Mouse (Mus musculus) intestine, postnatal 0 days (tissue): ENCODE results near the gene Prss42. TPM values are rescaled to one million over a fixed set of nuclear protein-coding genes. Genes with fewer than 3 reads are reported as not detected.

Experiments
- ATAC-seq: fragments of 200-750 bp; cut with Nextera tagmentation; 2 replicates; pipeline ENCODE4 v1.8.0; 2017; ENCODE audit warnings: mild to moderate bottlenecking, moderate TSS enrichment, moderate library complexity
- H3K27ac ChIP-seq: fragments of 300-500 bp; sonication (generic); 2 replicates; pipeline ENCODE4 v1.5.1; 2014; ENCODE audit warnings: mild to moderate bottlenecking, low read depth, low read length, moderate library complexity
- H3K27me3 ChIP-seq: fragments of 300-500 bp; sonication (generic); replicated peaks from 2 replicates; pipeline ENCODE4 v1.6.1; 2014; ENCODE audit warnings: low read length, mixed read lengths; ENCODE audit not compliant: control insufficient read depth, insufficient read depth
- H3K36me3 ChIP-seq: fragments of 300-500 bp; sonication (generic); 2 replicates; pipeline ENCODE4 v1.6.1; 2014; ENCODE audit warnings: mild to moderate bottlenecking, moderate library complexity; ENCODE audit not compliant: control insufficient read depth, insufficient read depth
- H3K4me1 ChIP-seq: fragments of 300-500 bp; sonication (generic); replicated peaks from 2 replicates; pipeline ENCODE4 v1.6.1; 2014; ENCODE audit warnings: antibody characterized with exemption, low read length, mixed read lengths; ENCODE audit not compliant: control insufficient read depth, insufficient read depth
- H3K4me2 ChIP-seq: fragments of 300-500 bp; sonication (generic); replicated peaks from 2 replicates; pipeline ENCODE4 v1.6.1; 2014; ENCODE audit warnings: low read depth, mild to moderate bottlenecking, moderate library complexity
- H3K4me3 ChIP-seq: fragments of 300-500 bp; sonication (generic); 2 replicates; pipeline ENCODE4 v1.5.1; 2014; ENCODE audit warnings: low read depth, low read length
- H3K9ac ChIP-seq: fragments of 300-500 bp; sonication (generic); 2 replicates; pipeline ENCODE4 v1.6.1; 2014; ENCODE audit warnings: mild to moderate bottlenecking, low read depth, low read length
- H3K9me3 ChIP-seq: fragments of 300-500 bp; sonication (generic); 2 replicates; pipeline ENCODE4 v1.6.1; 2016; ENCODE audit warnings: mixed run types; ENCODE audit not compliant: control insufficient read depth
- CTCF ChIP-seq: sonication (generic); IDR thresholded peaks from 2 replicates; pipeline ENCODE4 v1.5.1; 2016; ENCODE audit warnings: low read depth, mild to moderate bottlenecking, control low read depth, antibody characterized with exemption, moderate library complexity
- WGBS: fragments of 180-500 bp; shearing (Covaris S2); extraction: QIAGEN DNeasy Blood & Tissue Kit; methylation state at CpG from one replicate; pipeline ENCODE4 v1.1.7; 2014; 5-methylcytosine and 5-hydroxymethylcytosine counted together
- polyA plus RNA-seq: library from polyadenylated mRNA; unstranded; fragments of >200 nt; fragmentation: Nextera tagmentation; extraction: Ambion mirVana; gene quantifications from 2 replicates; pipeline ENCODE4 v1.2.1, GENCODE M21; 2015

Gene Prss42
- polyA plus RNA-seq, 1 experiment from 2014 or later, result not detected

DNA sequence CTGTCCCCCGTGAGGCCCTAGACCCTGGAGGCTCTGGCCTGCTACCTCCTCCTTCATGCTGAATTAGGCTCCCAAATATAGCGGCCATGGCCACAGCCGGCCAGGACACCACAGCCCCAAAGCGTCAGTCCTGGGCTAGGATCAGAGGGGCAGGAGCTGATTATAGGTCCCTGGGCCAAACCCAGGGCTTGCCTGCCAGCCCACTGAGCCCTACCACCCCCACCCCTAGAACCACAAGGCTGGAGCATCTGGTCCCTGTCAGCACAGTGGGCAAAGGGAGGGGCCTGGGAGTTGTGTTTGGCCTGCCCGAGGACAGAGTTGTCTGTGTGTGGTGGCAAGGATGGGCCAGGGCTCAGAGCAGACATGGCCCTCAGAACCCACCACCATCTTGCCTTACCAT lies 40.1 kb upstream of the Prss42 start:
- 92% methylated on average over 5 of the region's 5 CpGs for WGBS
- H3K4me3 ChIP-seq, result no peak overlapping the region
- no peaks in the 10 kb centered on the region for H3K36me3 ChIP-seq
- H3K27ac ChIP-seq, result no peak overlapping the region
- H3K27me3 ChIP-seq, result no peaks in the 10 kb centered on the region; the same call in 1 of the 2 replicates
- H3K9me3 ChIP-seq, result no peaks in the 10 kb centered on the region
- no peaks in the 10 kb centered on the region for H3K4me1 ChIP-seq
- H3K4me2 ChIP-seq, result no peak overlapping the region
- TF ChIP-seq CTCF, result no peak
- no peak for ATAC-seq
- no peak overlapping the region for H3K9ac ChIP-seq

GRCm38 (mm10) chr9:110758605-110759004 lies 39.4 kb upstream of the Prss42 start:
- WGBS, result 70% methylated on average over 8 of the region's 8 CpGs
- no peaks in the 10 kb centered on the region for H3K9me3 ChIP-seq
- H3K4me3 ChIP-seq, result no peak overlapping the region
- no peaks in the 10 kb centered on the region; the same call in 1 of the 2 replicates for H3K27me3 ChIP-seq
- no peak for TF ChIP-seq CTCF
- H3K4me2 ChIP-seq, result no peak overlapping the region
- no peak overlapping the region for H3K27ac ChIP-seq
- no peaks in the 10 kb centered on the region for H3K4me1 ChIP-seq
- no peak for ATAC-seq
- no peaks in the 10 kb centered on the region for H3K36me3 ChIP-seq
- no peak overlapping the region for H3K9ac ChIP-seq

GRCm38 (mm10) chr9:110759265-110759664 lies 38.7 kb upstream of the Prss42 start:
- no peak for ATAC-seq
- WGBS, result 53% methylated on average over 2 of the region's 2 CpGs

GRCm38 (mm10) chr9:110760886-110761285 lies 37.1 kb upstream of the Prss42 start:
- H3K4me2 ChIP-seq, result no peak overlapping the region
- no peak for ATAC-seq
- no peaks in the 10 kb centered on the region for H3K9me3 ChIP-seq
- no peak for TF ChIP-seq CTCF
- WGBS, result 79% methylated on average over 8 of the region's 8 CpGs
- no peak overlapping the region for H3K9ac ChIP-seq
- no peaks in the 10 kb centered on the region for H3K4me1 ChIP-seq
- no peaks in the 10 kb centered on the region for H3K36me3 ChIP-seq
- H3K27me3 ChIP-seq, result no peaks in the 10 kb centered on the region; the same call in 1 of the 2 replicates
- H3K4me3 ChIP-seq, result no peak overlapping the region
- no peak overlapping the region for H3K27ac ChIP-seq

More at GRCm38 (mm10) chr9:110759265-110759664, 38.7 kb upstream of the Prss42 start:
- Histone ChIP-seq H3K9ac (no peak overlapping the region), H3K4me3 (no peak overlapping the region), H3K4me1 (no peaks in the 10 kb centered on the region), H3K36me3 (no peaks in the 10 kb centered on the region), H3K4me2 (no peak overlapping the region), H3K9me3 (no peaks in the 10 kb centered on the region), H3K27me3 (no peaks in the 10 kb centered on the region; the same call in 1 of the 2 replicates), H3K27ac (no peak overlapping the region)
- peak; percentile 83 for TF ChIP-seq CTCF

DNA sequence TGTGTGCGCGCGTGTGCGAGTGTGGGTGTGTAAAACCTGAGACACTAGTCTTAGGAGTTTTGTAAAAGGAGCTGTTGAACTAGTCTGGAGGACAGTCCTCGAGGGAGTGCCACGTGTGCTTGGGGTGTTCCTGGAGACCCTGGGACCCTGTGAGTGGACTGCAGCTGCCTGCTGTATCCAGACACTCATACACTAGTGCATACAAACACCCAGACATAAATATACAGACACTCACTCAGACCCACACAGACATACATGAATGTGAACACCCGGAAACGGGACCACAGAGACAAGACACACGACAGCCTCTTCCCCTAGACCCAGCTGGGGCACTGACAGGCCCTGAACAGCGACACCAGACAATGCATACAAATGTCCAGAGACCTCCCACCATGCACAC lies 35.2 kb upstream of the Prss42 start:
- Histone ChIP-seq H3K36me3 (no peaks in the 10 kb centered on the region), H3K9me3 (no peaks in the 10 kb centered on the region), H3K27ac (no peak overlapping the region), H3K4me3 (no peak overlapping the region), H3K4me2 (no peak overlapping the region), H3K9ac (no peak overlapping the region), H3K27me3 (no peaks in the 10 kb centered on the region), H3K4me1 (no peaks in the 10 kb centered on the region)
- WGBS, result 80% methylated on average over 10 of the region's 10 CpGs
- ATAC-seq, result no peak
- TF ChIP-seq CTCF, result no peak

DNA sequence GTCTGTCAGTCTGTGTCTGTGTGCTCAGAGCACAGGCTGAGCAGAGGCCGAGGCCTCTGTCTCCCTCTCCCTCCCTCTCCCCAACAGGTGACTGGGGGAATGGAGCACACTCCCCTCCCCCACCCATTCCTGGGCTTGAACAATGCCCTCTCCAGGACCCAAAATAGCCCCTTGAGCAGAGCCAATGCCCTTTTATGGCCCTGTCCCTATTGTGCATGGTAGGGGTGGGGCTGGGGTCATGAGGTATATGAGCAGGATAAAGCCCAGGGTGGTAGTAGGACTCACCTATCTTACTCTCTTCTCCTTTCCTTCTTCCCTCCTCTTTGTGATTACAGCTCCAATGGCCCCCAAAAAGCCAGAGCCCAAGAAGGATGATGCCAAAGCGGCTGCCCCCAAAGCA lies 34.6 kb upstream of the Prss42 start:
- no peak overlapping the region for H3K9ac ChIP-seq
- WGBS, result 63% methylated on average over 2 of the region's 2 CpGs
- TF ChIP-seq CTCF, result no peak

DNA sequence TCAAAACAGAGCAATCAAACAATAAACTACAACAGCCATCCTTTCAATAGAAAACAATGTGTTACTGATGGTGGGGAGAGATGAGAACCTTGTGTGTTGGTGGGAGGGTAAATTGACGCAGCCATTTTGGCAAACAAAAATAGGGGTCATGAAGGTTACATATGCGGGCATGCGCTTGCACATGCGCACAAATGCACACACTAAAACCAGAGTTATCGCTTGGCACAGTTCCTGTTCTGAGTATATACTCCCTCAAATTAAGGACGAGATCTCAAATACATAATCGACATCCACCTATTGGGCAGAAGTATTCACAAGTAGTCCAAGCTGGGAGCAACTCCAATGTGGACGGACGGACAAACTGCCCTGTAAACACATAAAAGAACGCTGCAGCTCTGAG lies 25.6 kb upstream of the Prss42 start:
- TF ChIP-seq CTCF, result no peak
- no peak for ATAC-seq
- Histone ChIP-seq H3K9ac (no peak overlapping the region), H3K27ac (no peak overlapping the region), H3K9me3 (no peaks in the 10 kb centered on the region), H3K4me1 (no peaks in the 10 kb centered on the region), H3K36me3 (no peaks in the 10 kb centered on the region), H3K4me3 (no peak overlapping the region), H3K27me3 (no peaks in the 10 kb centered on the region), H3K4me2 (no peak overlapping the region)
- 93% methylated on average over 10 of the region's 10 CpGs for WGBS

More for the DNA sequence above, 34.6 kb upstream of the Prss42 start:
- no peak overlapping the region for H3K4me3 ChIP-seq
- H3K4me1 ChIP-seq, result no peaks in the 10 kb centered on the region
- H3K27ac ChIP-seq, result no peak overlapping the region
- H3K36me3 ChIP-seq, result no peaks in the 10 kb centered on the region
- no peaks in the 10 kb centered on the region for H3K9me3 ChIP-seq
- H3K27me3 ChIP-seq, result no peaks in the 10 kb centered on the region
- H3K4me2 ChIP-seq, result no peak overlapping the region
- no peak for ATAC-seq
